Mouse (Mus musculus) spleen, embryonic (tissue): ENCODE measurements around the gene Klhl18.
"Not testable (repeated sequence)": the region's sequence is repeated elsewhere in the genome, so short reads cannot be mapped to it uniquely, and the experiment has no call there.

Experiments used
- CTCF ChIA-PET: fragments of 350-600 bp; sonication (Branson Sonifier 250); formaldehyde crosslinking; loops from one replicate; lab custom pipeline; 2022; lab: Charles Lee

Klhl18 gene

GRCm38 (mm10) chr9:110433045-110433444, 43.4 kb downstream of the Klhl18 start:
- CTCF ChIA-PET: interaction anchor here (0.5 kb wide), 1 partner anchor 40 kb away, joined by 3 read pairs; no protein-coding TSS in a partner anchor

- CTCF ChIA-PET: interaction anchor here (0.6 kb wide), 1 partner anchor 681 kb away, joined by 10 read pairs; no protein-coding TSS in a partner anchor
Observed at GRCm38 (mm10) chr9:110431241-110431640, 45.3 kb downstream of the Klhl18 start.

- CTCF ChIA-PET: no interaction called here
Observed at GRCm38 (mm10) chr9:110419511-110420112, 56.9 kb downstream of the Klhl18 start, which contains the start of gene Ngp. Ngp (plus strand) TSS chr9:110419747.

- CTCF ChIA-PET: interaction anchor here (0.6 to 0.7 kb wide), 2 partner anchors 36 to 275 kb away, joined by 3 to 5 read pairs; no protein-coding TSS in a partner anchor
Observed at GRCm38 (mm10) chr9:110413785-110414184, 62.7 kb downstream of the Klhl18 start.

- CTCF ChIA-PET: interaction anchor here (0.7 kb wide), 1 partner anchor 276 kb away, joined by 5 read pairs; no protein-coding TSS in a partner anchor
Observed at GRCm38 (mm10) chr9:110412926-110413325, 63.6 kb downstream of the Klhl18 start.

GRCm38 (mm10) chr9:110410908-110411887, 65.3 kb downstream of the Klhl18 start:
- CTCF ChIA-PET: interaction anchor here (0.6 to 1.0 kb wide), 6 partner anchors 11 to 711 kb away, joined by 3 to 17 read pairs (median 3); no protein-coding TSS in a partner anchor

GRCm38 (mm10) chr9:110408099-110408773, 68.3 kb downstream of the Klhl18 start, which contains the start of gene Ptpn23:
Ptpn23 (minus strand) TSS chr9:110408213.
- CTCF ChIA-PET: interaction anchor here (0.6 to 1.4 kb wide), 2 partner anchors 10 to 52 kb away, joined by 4 to 11 read pairs; no protein-coding TSS in a partner anchor

- CTCF ChIA-PET: interaction anchor here (0.6 to 1.4 kb wide), 2 partner anchors 53 to 135 kb away, joined by 3 to 4 read pairs; no protein-coding TSS in a partner anchor
Observed at GRCm38 (mm10) chr9:110407311-110408098, 69.0 kb downstream of the Klhl18 start.

GRCm38 (mm10) chr9:110403240-110403639, 73.3 kb downstream of the Klhl18 start:
- CTCF ChIA-PET: not testable (repeated sequence)

- CTCF ChIA-PET: no interaction called here
Observed at GRCm38 (mm10) chr9:110402731-110403130, 73.8 kb downstream of the Klhl18 start.

- CTCF ChIA-PET: interaction anchor here (0.7 kb wide), 1 partner anchor 10 kb away, joined by 3 read pairs; no protein-coding TSS in a partner anchor
Observed at GRCm38 (mm10) chr9:110400650-110401049, 75.8 kb downstream of the Klhl18 start.

- CTCF ChIA-PET: no interaction called here
Observed at GRCm38 (mm10) chr9:110393295-110393694, 83.2 kb downstream of the Klhl18 start.

GRCm38 (mm10) chr9:110390843-110391242, 85.7 kb downstream of the Klhl18 start:
- CTCF ChIA-PET: interaction anchor here (0.6 kb wide), 1 partner anchor 266 kb away, joined by 3 read pairs; no protein-coding TSS in a partner anchor

GRCm38 (mm10) chr9:110388011-110388410, 88.5 kb downstream of the Klhl18 start:
- CTCF ChIA-PET: no interaction called here

GRCm38 (mm10) chr9:110384369-110384929, 92.0 kb downstream of the Klhl18 start:
- CTCF ChIA-PET: no interaction called here

- CTCF ChIA-PET: no interaction called here
Observed at GRCm38 (mm10) chr9:110381292-110381691, 95.2 kb downstream of the Klhl18 start.

GRCm38 (mm10) chr9:110380662-110381061, 95.8 kb downstream of the Klhl18 start:
- CTCF ChIA-PET: no interaction called here

GRCm38 (mm10) chr9:110379361-110379760, 97.1 kb downstream of the Klhl18 start:
- CTCF ChIA-PET: no interaction called here

- CTCF ChIA-PET: not testable (repeated sequence)
Observed at GRCm38 (mm10) chr9:110377655-110378054, 98.8 kb downstream of the Klhl18 start.
